Mouse (Mus musculus) hindbrain, embryonic 15.5 days (tissue): ENCODE measurements around the gene Mapk1ip1l. TPM values are rescaled to one million over a fixed set of nuclear protein-coding genes. Genes with fewer than 3 reads are reported as not detected.

ENCODE experiments used
- ATAC-seq: fragments of 200-750 bp; cut with Nextera tagmentation; 2 replicates; pipeline ENCODE4 v1.8.0; 2017; ENCODE audit warnings: low read depth, moderate number of reproducible peaks, moderate TSS enrichment; ENCODE audit not compliant: low FRiP score
- H3K27ac ChIP-seq: fragments of 300-500 bp; sonication (generic); replicated peaks from 2 replicates; pipeline ENCODE4 v1.5.1; 2015; ENCODE audit warnings: mild to moderate bottlenecking, inconsistent platforms
- H3K27me3 ChIP-seq: fragments of 300-500 bp; sonication (generic); 2 replicates; pipeline ENCODE4 v1.6.1; 2015; ENCODE audit warnings: control low read depth, inconsistent platforms
- H3K36me3 ChIP-seq: fragments of 300-500 bp; sonication (generic); 2 replicates; pipeline ENCODE4 v1.6.1; 2015; ENCODE audit warnings: control low read depth, inconsistent platforms
- H3K4me1 ChIP-seq: fragments of 300-500 bp; sonication (generic); replicated peaks from 2 replicates; pipeline ENCODE4 v1.6.1; 2015; ENCODE audit warnings: control low read depth, inconsistent platforms
- H3K4me2 ChIP-seq: fragments of 300-500 bp; sonication (generic); 2 replicates; pipeline ENCODE4 v1.6.1; 2015; ENCODE audit warnings: moderate library complexity, mild to moderate bottlenecking, inconsistent platforms
- H3K4me3 ChIP-seq: fragments of 300-500 bp; sonication (generic); 2 replicates; pipeline ENCODE4 v1.5.1; 2015; ENCODE audit warnings: mild to moderate bottlenecking, inconsistent platforms
- H3K9ac ChIP-seq: fragments of 300-500 bp; sonication (generic); 2 replicates; pipeline ENCODE4 v1.6.1; 2015; ENCODE audit warnings: inconsistent platforms
- H3K9me3 ChIP-seq: fragments of 300-500 bp; sonication (generic); 2 replicates; pipeline ENCODE4 v1.6.1; 2016; ENCODE audit warnings: control low read depth, inconsistent platforms
- WGBS: fragments of 180-500 bp; shearing (Covaris S2); methylation state at CpG from one replicate; pipeline ENCODE4 v1.1.7; 2015; 5-methylcytosine and 5-hydroxymethylcytosine counted together
- polyA plus RNA-seq: library from polyadenylated mRNA; unstranded; fragments of >200 nt; fragmentation: Nextera tagmentation; extraction: Ambion mirVana; gene quantifications from 2 replicates; pipeline ENCODE4 v1.2.1, GENCODE M21; 2015

Mapk1ip1l gene
- polyA plus RNA-seq, 1 experiment from 2014 or later, result 47.6 TPM

DNA sequence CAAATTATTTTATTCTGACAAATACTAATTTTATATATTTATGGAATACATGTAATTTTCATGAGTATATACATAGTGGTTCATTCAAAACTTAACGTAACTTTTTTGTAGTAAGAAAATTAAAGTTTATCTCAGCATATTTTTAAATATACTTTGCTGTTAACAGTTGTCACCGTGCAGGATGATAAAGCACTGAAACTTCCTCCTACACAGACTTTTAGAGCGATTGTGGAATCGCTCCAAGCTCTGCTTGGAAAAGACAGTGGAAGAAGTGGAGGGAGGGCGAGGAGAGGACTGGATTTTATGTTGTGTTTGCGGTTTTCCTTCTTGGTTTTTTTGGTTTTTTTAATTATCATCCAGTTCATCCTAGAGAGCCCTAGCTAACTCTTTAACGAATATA is 14.5 kb upstream of the Mapk1ip1l start:
- Histone ChIP-seq H3K27ac (no peak overlapping the region), H3K9me3 (no peaks in the 10 kb centered on the region), H3K9ac (no peak overlapping the region), H3K36me3 (no peaks in the 10 kb centered on the region), H3K4me3 (no peak overlapping the region), H3K27me3 (no peaks in the 10 kb centered on the region), H3K4me1 (peaks cover under 1% of the 10 kb centered on the region; the same call in 1 of the 2 replicates), H3K4me2 (no peak overlapping the region)
- no peak for ATAC-seq
- WGBS, result 89% methylated on average over 7 of the region's 7 CpGs

DNA sequence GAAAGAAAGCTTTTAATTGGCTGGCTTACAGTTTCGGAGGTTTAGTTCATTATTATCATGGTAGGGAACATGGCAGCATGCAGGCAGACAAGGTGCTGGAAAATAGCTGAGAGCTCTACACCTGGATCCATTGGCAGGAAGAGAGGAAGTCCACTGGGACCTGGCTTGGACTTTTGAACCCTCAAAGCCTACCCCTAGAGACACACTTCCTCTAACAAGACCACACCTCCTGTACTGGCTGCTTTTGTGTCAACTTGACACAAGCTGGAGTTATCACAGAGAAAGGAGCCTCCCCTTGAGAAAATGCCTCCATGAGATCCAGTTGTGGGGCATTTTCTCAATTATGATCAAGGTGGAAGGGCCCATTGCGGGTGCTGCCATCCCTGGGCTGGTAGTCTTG is 12.8 kb upstream of the Mapk1ip1l start:
- no peaks in the 10 kb centered on the region for H3K27me3 ChIP-seq
- no peak overlapping the region for H3K4me2 ChIP-seq
- H3K9me3 ChIP-seq, result no peaks in the 10 kb centered on the region
- 97% methylated on average over 2 of the region's 2 CpGs for WGBS
- no peak for ATAC-seq
- no peak overlapping the region for H3K9ac ChIP-seq
- H3K27ac ChIP-seq, result no peak overlapping the region
- H3K36me3 ChIP-seq, result peaks cover 6% of the 10 kb centered on the region; the same call in 1 of the 2 replicates
- no peak overlapping the region for H3K4me3 ChIP-seq
- H3K4me1 ChIP-seq, result no peaks in the 10 kb centered on the region

DNA sequence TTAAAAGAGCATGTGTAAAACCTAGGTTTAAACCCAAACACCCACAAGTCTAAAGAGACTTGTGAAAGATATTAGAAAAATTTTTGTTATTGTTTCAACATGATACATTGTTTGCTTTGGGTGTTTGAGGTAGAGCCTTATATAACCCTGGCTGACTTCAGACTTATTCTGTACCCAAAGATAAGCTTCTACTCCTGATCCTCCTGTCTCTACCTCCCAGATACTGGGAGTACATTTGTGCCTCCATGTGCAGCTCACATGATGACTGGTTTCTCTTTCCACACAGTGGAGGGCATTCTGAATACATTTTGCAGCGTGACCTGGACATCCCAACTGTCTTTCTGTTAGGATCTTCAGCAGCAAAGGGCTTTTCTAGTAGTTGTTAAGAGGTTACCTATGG is 11.9 kb upstream of the Mapk1ip1l start:
- no peak overlapping the region for H3K4me2 ChIP-seq
- H3K4me3 ChIP-seq, result no peak overlapping the region
- H3K36me3 ChIP-seq, result peaks cover 11% of the 10 kb centered on the region; the same call in 1 of the 2 replicates
- no peak for ATAC-seq
- H3K9me3 ChIP-seq, result no peaks in the 10 kb centered on the region
- no peak overlapping the region for H3K27ac ChIP-seq
- H3K9ac ChIP-seq, result no peak overlapping the region
- no peaks in the 10 kb centered on the region for H3K4me1 ChIP-seq
- no peaks in the 10 kb centered on the region for H3K27me3 ChIP-seq
- 80% methylated on average over 1 of the region's 1 CpGs for WGBS

DNA sequence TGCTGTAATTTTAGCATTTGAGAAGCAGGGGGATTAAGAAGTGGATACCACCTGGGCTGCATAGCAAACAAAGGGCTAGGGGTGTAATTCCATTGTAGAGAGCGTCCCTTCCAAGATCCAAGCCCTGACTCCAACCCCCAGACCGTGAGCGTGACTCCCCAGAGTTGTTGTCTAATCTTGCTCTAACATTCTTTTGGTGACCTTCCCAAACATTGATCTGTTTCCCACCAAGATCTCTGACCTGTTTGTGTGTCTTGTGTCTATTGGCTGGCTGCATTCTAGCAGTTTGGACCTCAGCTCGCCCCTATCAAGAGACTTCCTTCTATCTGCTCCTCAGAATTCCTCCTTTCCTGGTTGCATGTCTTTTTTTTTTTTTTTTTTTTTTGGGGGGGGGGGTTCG is 11.0 kb upstream of the Mapk1ip1l start:
- Histone ChIP-seq H3K27ac (no peak overlapping the region), H3K4me3 (no peak overlapping the region), H3K27me3 (no peaks in the 10 kb centered on the region), H3K9me3 (no peaks in the 10 kb centered on the region), H3K4me2 (no peak overlapping the region), H3K4me1 (no peaks in the 10 kb centered on the region), H3K36me3 (peaks cover 11% of the 10 kb centered on the region; the same call in 1 of the 2 replicates), H3K9ac (no peak overlapping the region)
- 93% methylated on average over 4 of the region's 5 CpGs for WGBS
- ATAC-seq, result no peak

DNA sequence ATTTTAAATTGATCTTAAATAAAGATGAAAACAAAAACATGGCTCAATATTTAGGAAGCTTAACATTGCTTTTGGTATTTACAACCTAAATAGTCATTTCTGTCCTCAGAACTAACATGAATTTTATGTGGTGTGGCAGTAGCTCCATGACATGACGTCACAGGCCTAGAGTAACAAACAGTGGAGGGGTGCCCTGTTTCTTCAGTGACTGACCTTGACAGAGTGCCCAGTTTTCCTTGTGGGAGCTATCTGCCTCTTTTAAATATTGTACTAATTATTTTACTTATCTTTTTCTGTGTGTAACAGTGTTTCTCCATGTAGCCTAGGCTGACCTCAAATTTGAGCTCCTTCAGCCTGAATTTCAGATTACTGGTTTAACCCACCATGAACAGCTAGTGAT is 6.3 kb upstream of the Mapk1ip1l start:
- H3K4me1 ChIP-seq, result no peaks in the 10 kb centered on the region
- no peaks in the 10 kb centered on the region for H3K27me3 ChIP-seq
- no peak overlapping the region for H3K4me2 ChIP-seq
- H3K9ac ChIP-seq, result no peak overlapping the region
- peaks cover 11% of the 10 kb centered on the region; the same call in 1 of the 2 replicates for H3K36me3 ChIP-seq
- no peak overlapping the region for H3K4me3 ChIP-seq
- no peak overlapping the region for H3K27ac ChIP-seq
- 76% methylated on average over 1 of the region's 1 CpGs for WGBS
- H3K9me3 ChIP-seq, result no peaks in the 10 kb centered on the region
- ATAC-seq, result no peak

DNA sequence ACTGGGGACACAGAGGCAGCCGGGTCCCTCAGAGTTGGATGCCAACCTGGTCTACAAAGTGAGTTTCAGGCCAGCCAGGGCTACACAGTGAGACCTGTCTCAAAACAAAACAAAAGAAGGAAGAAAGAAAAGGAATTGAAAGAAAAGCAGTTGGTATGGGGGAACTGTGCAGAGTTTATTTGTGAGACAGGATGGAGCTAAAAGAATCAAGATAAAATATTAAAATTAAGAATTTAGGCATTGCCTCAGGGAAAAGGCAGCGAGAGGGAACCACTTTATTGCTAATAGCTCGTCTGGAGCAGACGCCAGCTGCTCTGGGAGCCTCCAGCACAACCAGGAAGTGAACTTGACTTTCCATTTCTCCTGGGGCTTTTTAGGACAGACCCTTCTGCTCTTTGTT is 3.9 kb upstream of the Mapk1ip1l start:
- Histone ChIP-seq H3K4me2 (no peak overlapping the region), H3K9ac (no peak overlapping the region), H3K27ac (no peak overlapping the region), H3K4me1 (peaks cover 7% of the 10 kb centered on the region), H3K27me3 (no peaks in the 10 kb centered on the region), H3K4me3 (no peak overlapping the region), H3K9me3 (no peaks in the 10 kb centered on the region), H3K36me3 (peaks cover 11% of the 10 kb centered on the region; the same call in 1 of the 2 replicates)
- ATAC-seq, result no peak
- 38% methylated on average over 4 of the region's 4 CpGs for WGBS

DNA sequence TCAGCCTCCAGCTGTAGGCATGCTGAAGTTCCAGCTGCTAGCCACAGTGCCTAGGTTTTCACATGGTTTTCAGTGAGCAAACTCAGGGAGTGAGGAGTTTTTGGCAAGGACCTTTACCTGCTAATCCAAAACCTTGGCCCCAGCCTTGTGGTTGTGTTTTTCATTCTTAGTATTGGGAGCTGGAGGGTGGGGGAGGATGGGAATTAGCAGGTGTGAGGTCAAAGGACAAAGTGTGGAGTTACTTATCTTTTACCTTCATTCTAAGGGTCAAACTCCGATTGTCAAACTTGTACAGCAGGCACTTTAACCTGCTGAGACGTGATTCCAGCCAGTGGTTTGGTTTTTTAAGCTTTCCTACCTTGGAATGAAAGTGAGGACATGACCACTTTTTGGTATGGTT is 1.8 kb upstream of the Mapk1ip1l start:
- Histone ChIP-seq H3K4me3 (no peak overlapping the region), H3K9ac (no peak overlapping the region), H3K27me3 (no peaks in the 10 kb centered on the region), H3K27ac (no peak overlapping the region), H3K9me3 (no peaks in the 10 kb centered on the region), H3K4me1 (peaks cover 26% of the 10 kb centered on the region), H3K4me2 (no peak overlapping the region), H3K36me3 (no peaks in the 10 kb centered on the region)
- no peak for ATAC-seq
- 83% methylated on average over 2 of the region's 2 CpGs for WGBS

DNA sequence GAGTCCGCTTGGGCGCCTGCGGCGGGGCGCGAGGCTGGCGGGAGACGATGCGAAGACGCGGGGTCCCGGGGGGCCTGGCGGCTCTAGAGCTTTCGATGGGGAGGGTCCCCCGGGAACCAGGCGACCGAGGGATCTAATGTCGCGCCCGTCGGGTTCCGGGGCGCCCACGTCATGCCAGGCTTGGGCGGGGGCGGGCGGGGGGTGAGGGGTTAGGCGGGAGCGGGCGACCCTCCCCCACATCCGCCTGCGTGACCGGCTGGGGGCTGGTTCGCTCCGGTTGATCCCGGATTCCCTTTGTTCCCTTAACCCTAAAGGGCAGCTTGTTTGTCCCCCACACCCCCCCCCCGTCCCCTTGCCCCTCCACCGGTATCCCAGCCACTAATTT is 334 bp downstream of the Mapk1ip1l start:
- Histone ChIP-seq H3K27ac (peak overlapping the region; percentile 99), H3K36me3 (no peaks in the 10 kb centered on the region), H3K27me3 (no peaks in the 10 kb centered on the region), H3K4me3 (peak overlapping the region; percentile 86), H3K9me3 (no peaks in the 10 kb centered on the region), H3K4me1 (peaks cover 32% of the 10 kb centered on the region), H3K9ac (peak overlapping the region; percentile 96), H3K4me2 (peak overlapping the region; percentile 68)
- under 1% methylated on average over 32 of the region's 38 CpGs for WGBS
- peak; percentile 81 for ATAC-seq

DNA sequence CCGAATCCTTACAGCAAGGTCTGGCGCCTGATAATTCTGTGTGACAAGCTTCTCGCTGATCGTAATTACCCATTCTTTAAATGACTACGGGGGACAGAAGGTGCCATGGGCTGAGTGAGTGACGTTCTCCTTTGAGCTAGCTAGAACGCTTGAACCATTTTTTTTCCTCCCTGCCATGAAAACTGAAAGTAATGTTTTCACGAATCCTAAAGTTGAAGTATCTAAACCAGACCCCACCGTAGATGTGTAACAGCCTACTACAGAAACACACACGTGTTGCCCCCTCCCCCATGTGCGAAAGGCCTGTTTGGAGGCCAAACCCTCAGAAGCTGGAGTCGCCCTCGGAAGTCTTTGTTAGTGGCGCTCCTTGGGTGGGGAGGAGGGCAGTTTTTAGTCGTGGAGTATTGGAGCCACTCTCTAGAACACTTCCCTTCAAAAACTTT is 774 bp downstream of the Mapk1ip1l start:
- Histone ChIP-seq H3K36me3 (no peaks in the 10 kb centered on the region), H3K4me2 (peak overlapping the region; percentile 68), H3K4me3 (peak overlapping the region; percentile 86), H3K9me3 (no peaks in the 10 kb centered on the region), H3K4me1 (peaks cover 34% of the 10 kb centered on the region), H3K27me3 (no peaks in the 10 kb centered on the region), H3K9ac (peak overlapping the region; percentile 96), H3K27ac (peak overlapping the region; percentile 99)
- peak; percentile 49; the same call in 1 of the 2 replicates for ATAC-seq
- WGBS, result 0% methylated on average over 15 of the region's 15 CpGs

DNA sequence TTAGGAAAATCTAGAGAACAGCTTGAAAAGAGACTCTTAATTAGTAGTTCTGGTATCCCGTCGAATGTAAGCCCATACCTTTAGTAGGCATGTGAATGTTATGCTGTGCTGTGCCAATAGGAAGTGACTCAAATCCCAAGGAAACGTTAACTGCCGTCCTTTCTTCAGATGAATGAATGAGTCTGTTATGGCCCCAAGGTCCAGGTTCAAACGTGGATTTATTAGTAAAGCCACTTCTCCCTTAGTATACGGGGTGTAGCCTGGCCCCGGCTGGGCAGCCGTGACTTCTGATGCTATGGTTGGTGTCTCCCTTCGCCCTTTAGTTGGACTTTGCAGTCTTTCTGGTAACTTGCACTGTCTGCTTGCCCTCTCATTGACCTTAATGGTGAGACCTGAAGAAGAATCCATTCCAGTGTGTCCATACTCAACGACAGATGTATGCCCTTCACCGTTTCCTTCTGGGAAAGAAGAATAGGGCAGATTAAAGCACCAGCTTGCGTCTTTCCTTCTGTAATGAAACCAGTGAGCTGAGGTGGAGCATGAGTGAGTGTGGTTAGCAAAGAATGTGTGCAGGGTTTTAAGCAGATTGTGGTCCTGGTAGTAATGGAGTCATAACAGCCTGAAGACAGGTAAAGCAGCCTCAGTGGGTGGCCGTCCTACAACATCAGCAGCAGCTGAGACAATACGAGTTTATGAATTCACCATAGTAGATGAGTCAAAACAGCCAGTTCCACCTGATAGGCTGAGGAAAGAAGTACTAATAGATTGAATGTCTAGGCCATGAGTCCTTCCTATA is 5.0 kb downstream of the Mapk1ip1l start:
- H3K9me3 ChIP-seq, result no peaks in the 10 kb centered on the region
- H3K4me1 ChIP-seq, result peaks cover 31% of the 10 kb centered on the region
- H3K36me3 ChIP-seq, result no peaks in the 10 kb centered on the region
- H3K27ac ChIP-seq, result no peak overlapping the region
- no peak overlapping the region for H3K4me2 ChIP-seq
- no peak overlapping the region for H3K9ac ChIP-seq
- 85% methylated on average over 14 of the region's 14 CpGs for WGBS
- H3K4me3 ChIP-seq, result no peak overlapping the region
- no peaks in the 10 kb centered on the region for H3K27me3 ChIP-seq
- ATAC-seq, result no peak

DNA sequence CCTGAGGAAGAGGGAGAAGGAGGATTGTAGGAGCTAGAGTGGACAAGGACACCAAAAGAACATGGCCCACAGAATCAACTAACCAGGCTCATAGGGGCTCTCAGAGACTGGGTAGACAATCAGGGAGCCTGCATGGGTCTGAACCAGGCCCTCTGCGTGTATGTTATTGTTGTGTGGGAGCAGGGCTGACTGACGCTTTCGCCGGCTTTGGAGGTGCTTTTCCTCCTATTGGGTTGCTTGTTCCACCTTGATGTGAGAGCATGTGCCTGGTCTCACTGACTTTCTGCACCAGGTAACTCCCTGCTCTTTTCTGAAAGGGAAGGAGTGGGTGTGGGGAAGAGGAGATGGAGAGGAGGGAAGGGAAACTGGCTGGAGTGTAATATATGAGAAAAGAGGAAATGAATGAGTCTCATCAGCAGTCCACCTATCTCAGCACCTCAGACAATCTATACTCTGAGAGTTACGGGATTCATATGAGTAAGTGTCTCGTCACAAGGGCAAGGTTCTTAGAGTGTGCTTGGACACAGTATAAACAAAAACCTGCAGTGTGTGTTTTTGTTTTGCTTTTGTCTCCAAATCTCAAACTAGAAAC is 6.8 kb downstream of the Mapk1ip1l start:
- Histone ChIP-seq H3K36me3 (0 out of 2 replicates have a peak, but pooled peaks cover under 1% of the 10 kb centered on the region), H3K27me3 (no peaks in the 10 kb centered on the region), H3K4me3 (no peak overlapping the region), H3K4me1 (peaks cover 22% of the 10 kb centered on the region), H3K4me2 (no peak overlapping the region), H3K27ac (no peak overlapping the region; the same call in 1 of the 2 replicates), H3K9ac (no peak overlapping the region), H3K9me3 (no peaks in the 10 kb centered on the region)
- WGBS, result 92% methylated on average over 6 of the region's 6 CpGs
- no peak for ATAC-seq

DNA sequence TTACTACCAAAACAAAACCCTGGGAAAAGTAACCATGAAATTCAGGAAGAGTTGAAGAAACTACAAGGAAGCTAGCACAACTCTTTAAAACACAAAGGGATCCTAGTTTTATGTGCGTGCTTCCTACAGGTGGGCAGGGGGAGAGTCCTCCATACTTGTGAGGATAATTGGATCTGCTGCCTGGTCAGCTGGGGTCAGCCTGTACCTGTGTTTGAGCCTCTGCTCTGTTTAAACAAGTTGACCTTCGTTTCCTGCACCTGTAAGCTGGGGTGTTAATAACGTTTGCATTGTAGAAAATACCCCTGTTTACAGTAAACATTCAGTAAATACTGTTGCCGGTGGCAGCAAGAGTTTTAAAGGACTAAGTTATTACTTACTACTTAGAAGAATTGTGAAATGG is 7.9 kb downstream of the Mapk1ip1l start:
- Histone ChIP-seq H3K4me1 (peaks cover 13% of the 10 kb centered on the region), H3K27me3 (no peaks in the 10 kb centered on the region), H3K27ac (no peak overlapping the region), H3K36me3 (peaks cover 10% of the 10 kb centered on the region), H3K4me2 (no peak overlapping the region), H3K9me3 (no peaks in the 10 kb centered on the region), H3K4me3 (no peak overlapping the region), H3K9ac (no peak overlapping the region)
- 89% methylated on average over 4 of the region's 4 CpGs for WGBS
- no peak for ATAC-seq
